Mouse (Mus musculus) stomach, postnatal 0 days (tissue): ENCODE data around the gene Tmem192.

Experiments used
- CTCF ChIP-seq: IDR thresholded peaks from 2 replicates; pipeline ENCODE4 v1.5.1; 2016; ENCODE audit warnings: antibody characterized with exemption, low read depth, mild to moderate bottlenecking, moderate library complexity
- EP300 ChIP-seq: optimal IDR thresholded peaks from 2 replicates; pipeline ENCODE3; 2016; ENCODE audit warnings: antibody characterized with exemption

DNA sequence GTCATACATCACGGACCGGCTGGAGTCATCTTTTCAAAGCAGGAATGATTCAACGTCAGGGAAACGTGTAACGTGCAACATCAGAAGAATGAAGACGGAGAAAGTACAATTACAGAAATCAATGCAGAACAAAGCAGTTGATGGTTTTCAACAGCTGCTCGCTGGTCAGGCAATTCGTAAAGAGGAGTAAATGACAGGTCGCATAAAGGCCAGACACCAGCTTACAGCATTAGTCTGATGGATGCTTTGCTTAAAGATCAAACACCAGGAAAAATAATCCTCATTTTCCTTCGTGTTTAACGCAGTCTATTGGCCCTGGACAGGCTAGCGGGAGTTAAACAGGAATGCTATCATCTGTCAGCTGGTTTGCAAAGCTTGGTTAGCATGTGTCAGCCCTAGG lies 44.8 kb upstream of the Tmem192 start:
- no peak for TF ChIP-seq CTCF
- no peak for TF ChIP-seq EP300
